Mouse (Mus musculus): ENCODE results near the gene Zfp61. TPM values are rescaled to one million over a fixed set of nuclear protein-coding genes. Genes with fewer than 3 reads are reported as not detected.

Gene Zfp61
- polyA plus RNA-seq, 1 experiment from 2014 or later, result 3.4 TPM

GRCm38 (mm10) chr7:24295376-24295775 lies 5.7 kb downstream of the Zfp61 start:
- no peaks in the 10 kb centered on the region for H3K9me3 ChIP-seq (replicated peaks)
- WGBS (ENCODE audit: insufficient replicate concordance), result 81% methylated on average over 7 of the region's 7 CpGs
- ATAC-seq (ENCODE audit: low read depth) (no peak), DNase-seq (no peak)
- H3K27ac ChIP-seq, result no peak overlapping the region
- peaks cover 32% of the 10 kb centered on the region for H3K4me1 ChIP-seq (replicated peaks)
- no peak overlapping the region for H3K9ac ChIP-seq
- no peaks in the 10 kb centered on the region for H3K27me3 ChIP-seq
- no peak overlapping the region for H3K4me3 ChIP-seq (replicated peaks)
- H3K4me2 ChIP-seq, result no peak overlapping the region
- H3K36me3 ChIP-seq, result peaks cover 62% of the 10 kb centered on the region

- DNase-seq (no peak), ATAC-seq (ENCODE audit: low read depth) (no peak)
- Histone ChIP-seq H3K4me2 (no peak overlapping the region), H3K27me3 (no peaks in the 10 kb centered on the region), H3K4me1 (replicated peaks) (peaks cover 26% of the 10 kb centered on the region), H3K36me3 (peaks cover 64% of the 10 kb centered on the region), H3K4me3 (replicated peaks) (no peak overlapping the region), H3K9ac (no peak overlapping the region), H3K9me3 (replicated peaks) (no peaks in the 10 kb centered on the region), H3K27ac (no peak overlapping the region)
- WGBS (ENCODE audit: insufficient replicate concordance), result 85% methylated on average over 4 of the region's 4 CpGs
These were observed 6.3 kb downstream of the Zfp61 start for GRCm38 (mm10) chr7:24294763-24295162.

GRCm38 (mm10) chr7:24293061-24293851 lies 7.8 kb downstream of the Zfp61 start:
- ATAC-seq (ENCODE audit: low read depth) (peak; percentile 66), DNase-seq (no peak)
- Histone ChIP-seq H3K4me2 (no peak overlapping the region), H3K9me3 (replicated peaks) (no peaks in the 10 kb centered on the region), H3K9ac (no peak overlapping the region), H3K27ac (no peak overlapping the region), H3K4me3 (replicated peaks) (no peak overlapping the region), H3K36me3 (peaks cover 64% of the 10 kb centered on the region), H3K4me1 (replicated peaks) (peaks cover 17% of the 10 kb centered on the region), H3K27me3 (no peaks in the 10 kb centered on the region)
- WGBS (ENCODE audit: insufficient replicate concordance), result 71% methylated on average over 12 of the region's 12 CpGs

GRCm38 (mm10) chr7:24291387-24292090 lies 9.5 kb downstream of the Zfp61 start:
- no peaks in the 10 kb centered on the region for H3K9me3 ChIP-seq (replicated peaks)
- no peak overlapping the region for H3K27ac ChIP-seq
- peaks cover 59% of the 10 kb centered on the region for H3K36me3 ChIP-seq
- no peaks in the 10 kb centered on the region for H3K27me3 ChIP-seq
- H3K4me1 ChIP-seq (replicated peaks), result peaks cover 11% of the 10 kb centered on the region
- no peak overlapping the region for H3K9ac ChIP-seq
- H3K4me2 ChIP-seq, result no peak overlapping the region
- WGBS (ENCODE audit: insufficient replicate concordance), result 83% methylated on average over 27 of the region's 27 CpGs
- DNase-seq, result no peak
- no peak overlapping the region for H3K4me3 ChIP-seq (replicated peaks)
- no peak for ATAC-seq (ENCODE audit: low read depth)

GRCm38 (mm10) chr7:24290106-24290693 lies 10.8 kb downstream of the Zfp61 start:
- H3K4me1 ChIP-seq (replicated peaks), result peaks cover 11% of the 10 kb centered on the region
- peaks cover 45% of the 10 kb centered on the region for H3K36me3 ChIP-seq
- H3K27me3 ChIP-seq, result no peaks in the 10 kb centered on the region
- no peak overlapping the region for H3K4me2 ChIP-seq
- H3K4me3 ChIP-seq (replicated peaks), result no peak overlapping the region
- no peak overlapping the region for H3K9ac ChIP-seq
- no peaks in the 10 kb centered on the region for H3K9me3 ChIP-seq (replicated peaks)
- WGBS (ENCODE audit: insufficient replicate concordance), result 71% methylated on average over 4 of the region's 4 CpGs
- no peak for ATAC-seq (ENCODE audit: low read depth)
- H3K27ac ChIP-seq, result no peak overlapping the region
- DNase-seq, result no peak

GRCm38 (mm10) chr7:24288512-24288911 lies 12.5 kb downstream of the Zfp61 start:
- peaks cover 30% of the 10 kb centered on the region for H3K36me3 ChIP-seq
- H3K4me1 ChIP-seq (replicated peaks), result peaks cover 5% of the 10 kb centered on the region; the same call in 1 of the 2 replicates
- no peak overlapping the region for H3K4me2 ChIP-seq
- no peak overlapping the region for H3K9ac ChIP-seq
- no peak for ATAC-seq (ENCODE audit: low read depth)
- 79% methylated on average over 6 of the region's 6 CpGs for WGBS (ENCODE audit: insufficient replicate concordance)
- H3K27ac ChIP-seq, result no peak overlapping the region
- no peak for DNase-seq
- H3K9me3 ChIP-seq (replicated peaks), result no peaks in the 10 kb centered on the region
- no peak overlapping the region for H3K4me3 ChIP-seq (replicated peaks)
- H3K27me3 ChIP-seq, result no peaks in the 10 kb centered on the region

GRCm38 (mm10) chr7:24287670-24288069 lies 13.4 kb downstream of the Zfp61 start:
- WGBS (ENCODE audit: insufficient replicate concordance), result 71% methylated on average over 5 of the region's 5 CpGs
- H3K27ac ChIP-seq, result no peak overlapping the region
- no peak overlapping the region for H3K4me2 ChIP-seq
- ATAC-seq (ENCODE audit: low read depth) (no peak), DNase-seq (no peak)
- no peaks in the 10 kb centered on the region for H3K4me1 ChIP-seq (replicated peaks)
- H3K9me3 ChIP-seq (replicated peaks), result no peaks in the 10 kb centered on the region
- H3K36me3 ChIP-seq, result peaks cover 25% of the 10 kb centered on the region
- H3K27me3 ChIP-seq, result no peaks in the 10 kb centered on the region
- H3K4me3 ChIP-seq (replicated peaks), result no peak overlapping the region
- no peak overlapping the region for H3K9ac ChIP-seq

GRCm38 (mm10) chr7:24286916-24287315 lies 14.1 kb downstream of the Zfp61 start:
- H3K36me3 ChIP-seq, result peaks cover 17% of the 10 kb centered on the region
- no peak overlapping the region for H3K4me2 ChIP-seq
- no peaks in the 10 kb centered on the region for H3K4me1 ChIP-seq (replicated peaks)
- no peaks in the 10 kb centered on the region for H3K9me3 ChIP-seq (replicated peaks)
- H3K4me3 ChIP-seq (replicated peaks), result no peak overlapping the region
- no peak overlapping the region for H3K27ac ChIP-seq
- H3K9ac ChIP-seq, result no peak overlapping the region
- no peak for DNase-seq
- no peak for ATAC-seq (ENCODE audit: low read depth)
- H3K27me3 ChIP-seq, result no peaks in the 10 kb centered on the region
- WGBS (ENCODE audit: insufficient replicate concordance), result 61% methylated on average over 4 of the region's 4 CpGs

- Histone ChIP-seq H3K9ac (no peak overlapping the region), H3K4me2 (no peak overlapping the region), H3K27ac (no peak overlapping the region), H3K36me3 (peaks cover 9% of the 10 kb centered on the region), H3K4me3 (replicated peaks) (no peak overlapping the region), H3K27me3 (no peaks in the 10 kb centered on the region), H3K9me3 (replicated peaks) (no peaks in the 10 kb centered on the region), H3K4me1 (replicated peaks) (no peaks in the 10 kb centered on the region)
- WGBS (ENCODE audit: insufficient replicate concordance), result 36% methylated on average over 4 of the region's 4 CpGs
- no peak for DNase-seq
- ATAC-seq (ENCODE audit: low read depth), result no peak
These were observed 14.9 kb downstream of the Zfp61 start for GRCm38 (mm10) chr7:24286090-24286489.

- Histone ChIP-seq H3K27me3 (no peaks in the 10 kb centered on the region), H3K36me3 (no peaks in the 10 kb centered on the region), H3K4me3 (replicated peaks) (no peak overlapping the region), H3K4me1 (replicated peaks) (no peaks in the 10 kb centered on the region), H3K9ac (no peak overlapping the region), H3K4me2 (no peak overlapping the region), H3K9me3 (replicated peaks) (no peaks in the 10 kb centered on the region), H3K27ac (no peak overlapping the region)
- no peak for ATAC-seq (ENCODE audit: low read depth)
- no peak for DNase-seq
- WGBS (ENCODE audit: insufficient replicate concordance), result 51% methylated on average over 4 of the region's 4 CpGs
These were observed 20.2 kb downstream of the Zfp61 start for GRCm38 (mm10) chr7:24280858-24281145.

GRCm38 (mm10) chr7:24280031-24280857 lies 20.8 kb downstream of the Zfp61 start:
- Histone ChIP-seq H3K9me3 (replicated peaks) (no peaks in the 10 kb centered on the region), H3K9ac (no peak overlapping the region), H3K27me3 (no peaks in the 10 kb centered on the region), H3K4me3 (replicated peaks) (no peak overlapping the region), H3K4me2 (no peak overlapping the region), H3K27ac (no peak overlapping the region), H3K36me3 (0 out of 2 replicates have a peak, but pooled peaks cover under 1% of the 10 kb centered on the region), H3K4me1 (replicated peaks) (no peaks in the 10 kb centered on the region)
- DNase-seq, result no peak
- no peak for ATAC-seq (ENCODE audit: low read depth)
- 56% methylated on average over 10 of the region's 10 CpGs for WGBS (ENCODE audit: insufficient replicate concordance)
